Mouse (Mus musculus) Muller cell, postnatal 12 days (primary cell): ENCODE data around the gene Copb1.
A peak's percentile ranks its signal among the peaks of the same experiment; 100 is the strongest.

Experiments
- DNase-seq: peaks from one replicate; pipeline ENCODE4 v3.0.0-alpha.2; 2015; ENCODE audit errors: inconsistent ontology term

Gene Copb1

GRCm38 (mm10) chr7:114253885-114254833 is at the start of gene Copb1:
TSS of gene Copb1 (minus strand) at chr7:114254711.
- peak; percentile 93 for DNase-seq

GRCm38 (mm10) chr7:114301293-114301782 is 46.8 kb upstream of the Copb1 start:
- no peak for DNase-seq

- no peak for DNase-seq
Measured at GRCm38 (mm10) chr7:114300782-114301181, 46.3 kb upstream of the Copb1 start.

GRCm38 (mm10) chr7:114299247-114299646 is 44.7 kb upstream of the Copb1 start:
- no peak for DNase-seq

- no peak for DNase-seq
Measured at GRCm38 (mm10) chr7:114294698-114295097, 40.2 kb upstream of the Copb1 start.

- no peak for DNase-seq
Measured at GRCm38 (mm10) chr7:114293903-114294302, 39.4 kb upstream of the Copb1 start.

GRCm38 (mm10) chr7:114292501-114292971 is 38.0 kb upstream of the Copb1 start:
- DNase-seq: peak; percentile 73

GRCm38 (mm10) chr7:114291461-114292335 is 37.2 kb upstream of the Copb1 start:
- DNase-seq: peak; percentile 13

- DNase-seq: no peak
Measured at GRCm38 (mm10) chr7:114290078-114290506, 35.6 kb upstream of the Copb1 start.

GRCm38 (mm10) chr7:114284296-114284910 is 29.9 kb upstream of the Copb1 start:
- no peak for DNase-seq

GRCm38 (mm10) chr7:114283006-114283405 is 28.5 kb upstream of the Copb1 start:
- DNase-seq: no peak

GRCm38 (mm10) chr7:114281671-114282070 is 27.2 kb upstream of the Copb1 start:
- peak; percentile 20 for DNase-seq

GRCm38 (mm10) chr7:114276005-114276752 is 21.7 kb upstream of the Copb1 start, which contains the start of gene Psma1:
TSS of gene Psma1 (minus strand) at chr7:114276118.
- peak; percentile 99 for DNase-seq

GRCm38 (mm10) chr7:114275372-114276004 is 21.0 kb upstream of the Copb1 start:
- no peak for DNase-seq

GRCm38 (mm10) chr7:114268446-114268845 is 13.9 kb upstream of the Copb1 start:
- DNase-seq: no peak

- no peak for DNase-seq
Measured at GRCm38 (mm10) chr7:114251684-114252083, 2.8 kb downstream of the Copb1 start.

- no peak for DNase-seq
Measured at GRCm38 (mm10) chr7:114233980-114234379, 20.5 kb downstream of the Copb1 start.

GRCm38 (mm10) chr7:114232982-114233381 is 21.5 kb downstream of the Copb1 start:
- no peak for DNase-seq

- DNase-seq: no peak
Measured at GRCm38 (mm10) chr7:114231857-114232256, 22.7 kb downstream of the Copb1 start.

GRCm38 (mm10) chr7:114226521-114226920 is 28.0 kb downstream of the Copb1 start:
- DNase-seq: peak; percentile 44
